Mouse (Mus musculus) erythroblast, embryonic 14.5 days (primary cell): ENCODE measurements around the gene Usb1.

Experiments
- GATA1 ChIP-seq: IDR thresholded peaks from 2 replicates; pipeline ENCODE4 v1.6.1; 2012; ENCODE audit warnings: low read length, inconsistent platforms, mixed read lengths
- TAL1 ChIP-seq: IDR thresholded peaks from 3 replicates; pipeline ENCODE4 v1.6.1; 2012; ENCODE audit warnings: low read length, inconsistent platforms, mixed read lengths

DNA sequence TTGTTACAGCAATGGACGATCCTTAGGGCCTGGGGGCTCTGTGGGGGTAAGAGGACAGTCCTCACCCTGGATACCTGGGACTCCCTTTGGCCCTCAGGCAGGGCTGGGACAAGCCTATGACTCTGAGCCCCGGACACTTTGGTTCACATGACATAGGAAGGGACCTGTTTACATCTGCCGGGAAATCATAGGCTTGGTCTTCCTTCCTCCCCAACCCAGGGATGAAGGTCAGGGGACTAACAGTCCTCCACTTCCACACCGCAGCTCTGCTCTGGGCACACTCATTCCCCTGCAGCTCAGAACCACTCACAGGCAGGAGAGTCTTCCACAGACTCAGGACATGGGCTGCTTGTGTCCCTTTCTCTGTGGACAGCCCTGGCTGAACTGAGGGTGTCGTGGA, 5.3 kb upstream of the Usb1 start:
- TF ChIP-seq GATA1 (no peak), TAL1 (no peak)
